Mouse (Mus musculus): ENCODE results near the gene Atg7.

DNA sequence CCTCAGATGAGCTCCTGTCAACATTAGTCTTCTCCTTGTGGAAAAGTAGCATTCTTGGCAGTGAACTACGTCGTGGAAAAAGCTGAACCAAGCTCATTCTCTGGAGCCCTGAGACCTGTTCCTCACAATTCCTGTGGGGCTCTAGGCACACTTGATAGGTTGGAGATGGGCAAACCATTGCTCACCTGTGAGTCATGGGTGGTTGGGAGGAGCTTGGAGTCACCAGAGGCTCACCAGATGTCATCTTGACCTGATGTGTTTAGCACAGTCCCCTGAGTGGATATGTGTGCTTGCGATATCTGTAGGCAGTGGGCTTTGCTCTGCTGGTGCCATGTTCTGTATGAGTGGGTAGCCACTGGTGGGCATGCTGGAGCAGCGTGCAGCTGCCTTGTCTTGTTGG, 163.0 kb downstream of the Atg7 start:
- TF ChIP-seq CTCF (IDR thresholded peaks at IDR 0.05; ENCODE audit: low read depth) (no peak), EP300 (IDR thresholded peaks at IDR 0.05; ENCODE audit: low read depth) (no peak)
